Mouse (Mus musculus): ENCODE measurements around the gene BC055324. TPM values are rescaled to one million over a fixed set of nuclear protein-coding genes. Genes with fewer than 3 reads are reported as not detected.

The BC055324 gene
- total and polyA plus RNA-seq, 2 experiments from 2014 or later, result 1.8 to 5.6 TPM

- Histone ChIP-seq H3K27me3 (ENCODE audit: insufficient read depth, low read length) (no peaks in the 10 kb centered on the region), H3K36me3 (ENCODE audit: insufficient read depth, low read length) (peaks cover 7% of the 10 kb centered on the region; the same call in 1 of the 2 replicates), H3K4me2 (ENCODE audit: low read depth, low read length, poor library complexity, severe bottlenecking) (no peak overlapping the region), H3K4me3 (ENCODE audit: low read depth, low read length) (no peak overlapping the region), H3K4me1 (ENCODE audit: insufficient read depth, low read length) (no peaks in the 10 kb centered on the region), H3K27ac (ENCODE audit: low read depth, low read length) (no peak overlapping the region), H3K9me3 (ENCODE audit: low read length) (no peaks in the 10 kb centered on the region), H3K9ac (replicated peaks; ENCODE audit: low read length, poor library complexity, severe bottlenecking) (no peak overlapping the region)
- 91% methylated on average over 10 of the region's 10 CpGs for WGBS
- DNase-seq (ENCODE audit: low spot score) (no peak), ATAC-seq (ENCODE audit: low FRiP score) (no peak)
- TF ChIP-seq CTCF (IDR thresholded peaks at IDR 0.05), result no peak
Observed at GRCm38 (mm10) chr1:163964008-163964689, 30.4 kb downstream of the BC055324 start.

GRCm38 (mm10) chr1:163958036-163958435, 36.6 kb downstream of the BC055324 start:
- Histone ChIP-seq H3K4me3 (ENCODE audit: low read depth, low read length) (no peak overlapping the region), H3K9ac (replicated peaks; ENCODE audit: low read length, poor library complexity, severe bottlenecking) (no peak overlapping the region), H3K27ac (ENCODE audit: low read depth, low read length) (no peak overlapping the region), H3K27me3 (ENCODE audit: insufficient read depth, low read length) (no peaks in the 10 kb centered on the region), H3K9me3 (ENCODE audit: low read length) (no peaks in the 10 kb centered on the region), H3K4me1 (ENCODE audit: insufficient read depth, low read length) (no peaks in the 10 kb centered on the region), H3K4me2 (ENCODE audit: low read depth, low read length, poor library complexity, severe bottlenecking) (no peak overlapping the region), H3K36me3 (ENCODE audit: insufficient read depth, low read length) (peaks cover 17% of the 10 kb centered on the region; the same call in 1 of the 2 replicates)
- DNase-seq (ENCODE audit: low spot score) (no peak), ATAC-seq (ENCODE audit: low FRiP score) (no peak)
- WGBS, result 89% methylated on average over 3 of the region's 3 CpGs
- no peak for TF ChIP-seq CTCF (IDR thresholded peaks at IDR 0.05)

- no peaks in the 10 kb centered on the region for H3K9me3 ChIP-seq (ENCODE audit: low read length)
- H3K4me3 ChIP-seq (ENCODE audit: low read depth, low read length), result no peak overlapping the region
- no peak for ATAC-seq (ENCODE audit: low FRiP score)
- H3K27me3 ChIP-seq (ENCODE audit: insufficient read depth, low read length), result no peaks in the 10 kb centered on the region
- H3K9ac ChIP-seq (replicated peaks; ENCODE audit: low read length, poor library complexity, severe bottlenecking), result no peak overlapping the region
- DNase-seq (ENCODE audit: low spot score), result no peak
- no peaks in the 10 kb centered on the region for H3K4me1 ChIP-seq (ENCODE audit: insufficient read depth, low read length)
- H3K27ac ChIP-seq (ENCODE audit: low read depth, low read length), result no peak overlapping the region
- no peak for TF ChIP-seq CTCF (IDR thresholded peaks at IDR 0.05)
- H3K36me3 ChIP-seq (ENCODE audit: insufficient read depth, low read length), result peaks cover 42% of the 10 kb centered on the region
- H3K4me2 ChIP-seq (ENCODE audit: low read depth, low read length, poor library complexity, severe bottlenecking), result no peak overlapping the region
- WGBS, result 88% methylated on average over 2 of the region's 2 CpGs
Observed at GRCm38 (mm10) chr1:163953396-163953795, 41.2 kb downstream of the BC055324 start.

- Histone ChIP-seq H3K9me3 (ENCODE audit: low read length) (no peaks in the 10 kb centered on the region), H3K27me3 (ENCODE audit: insufficient read depth, low read length) (no peaks in the 10 kb centered on the region), H3K9ac (replicated peaks; ENCODE audit: low read length, poor library complexity, severe bottlenecking) (no peak overlapping the region), H3K27ac (ENCODE audit: low read depth, low read length) (no peak overlapping the region), H3K4me1 (ENCODE audit: insufficient read depth, low read length) (no peaks in the 10 kb centered on the region), H3K36me3 (ENCODE audit: insufficient read depth, low read length) (peaks cover 73% of the 10 kb centered on the region), H3K4me2 (ENCODE audit: low read depth, low read length, poor library complexity, severe bottlenecking) (no peak overlapping the region), H3K4me3 (ENCODE audit: low read depth, low read length) (no peak overlapping the region)
- no peak for TF ChIP-seq CTCF (IDR thresholded peaks at IDR 0.05)
- WGBS, result 75% methylated on average over 6 of the region's 6 CpGs
- ATAC-seq (ENCODE audit: low FRiP score) (no peak), DNase-seq (ENCODE audit: low spot score) (no peak)
Observed at GRCm38 (mm10) chr1:163942056-163942455, 52.5 kb downstream of the BC055324 start.

- Histone ChIP-seq H3K9ac (replicated peaks; ENCODE audit: low read length, poor library complexity, severe bottlenecking) (no peak overlapping the region), H3K27me3 (ENCODE audit: insufficient read depth, low read length) (no peaks in the 10 kb centered on the region), H3K36me3 (ENCODE audit: insufficient read depth, low read length) (peaks cover 35% of the 10 kb centered on the region), H3K4me3 (ENCODE audit: low read depth, low read length) (no peak overlapping the region), H3K4me1 (ENCODE audit: insufficient read depth, low read length) (peaks cover 7% of the 10 kb centered on the region; the same call in 1 of the 2 replicates), H3K4me2 (ENCODE audit: low read depth, low read length, poor library complexity, severe bottlenecking) (no peak overlapping the region), H3K9me3 (ENCODE audit: low read length) (no peaks in the 10 kb centered on the region), H3K27ac (ENCODE audit: low read depth, low read length) (no peak overlapping the region)
- WGBS, result 98% methylated on average over 2 of the region's 2 CpGs
- TF ChIP-seq CTCF (IDR thresholded peaks at IDR 0.05), result no peak
- DNase-seq (ENCODE audit: low spot score) (no peak), ATAC-seq (ENCODE audit: low FRiP score) (no peak)
Observed at GRCm38 (mm10) chr1:163934591-163934990, 60.0 kb downstream of the BC055324 start.

- no peak for ATAC-seq (ENCODE audit: low FRiP score)
- no peak overlapping the region for H3K4me2 ChIP-seq (ENCODE audit: low read depth, low read length, poor library complexity, severe bottlenecking)
- TF ChIP-seq CTCF (IDR thresholded peaks at IDR 0.05), result no peak
- no peaks in the 10 kb centered on the region for H3K27me3 ChIP-seq (ENCODE audit: insufficient read depth, low read length)
- no peak overlapping the region for H3K27ac ChIP-seq (ENCODE audit: low read depth, low read length)
- no peaks in the 10 kb centered on the region for H3K9me3 ChIP-seq (ENCODE audit: low read length)
- peaks cover 23% of the 10 kb centered on the region for H3K36me3 ChIP-seq (ENCODE audit: insufficient read depth, low read length)
- 87% methylated on average over 8 of the region's 8 CpGs for WGBS
- no peak overlapping the region for H3K9ac ChIP-seq (replicated peaks; ENCODE audit: low read length, poor library complexity, severe bottlenecking)
- no peak for DNase-seq (ENCODE audit: low spot score)
- peaks cover 7% of the 10 kb centered on the region; the same call in 1 of the 2 replicates for H3K4me1 ChIP-seq (ENCODE audit: insufficient read depth, low read length)
- no peak overlapping the region for H3K4me3 ChIP-seq (ENCODE audit: low read depth, low read length)
Observed at GRCm38 (mm10) chr1:163931801-163932200, 62.8 kb downstream of the BC055324 start.

Measured in midbrain, postnatal 0 days (tissue).